9 mouse cellular contexts compared by ENCODE assay signal in the genomic region with DNA sequence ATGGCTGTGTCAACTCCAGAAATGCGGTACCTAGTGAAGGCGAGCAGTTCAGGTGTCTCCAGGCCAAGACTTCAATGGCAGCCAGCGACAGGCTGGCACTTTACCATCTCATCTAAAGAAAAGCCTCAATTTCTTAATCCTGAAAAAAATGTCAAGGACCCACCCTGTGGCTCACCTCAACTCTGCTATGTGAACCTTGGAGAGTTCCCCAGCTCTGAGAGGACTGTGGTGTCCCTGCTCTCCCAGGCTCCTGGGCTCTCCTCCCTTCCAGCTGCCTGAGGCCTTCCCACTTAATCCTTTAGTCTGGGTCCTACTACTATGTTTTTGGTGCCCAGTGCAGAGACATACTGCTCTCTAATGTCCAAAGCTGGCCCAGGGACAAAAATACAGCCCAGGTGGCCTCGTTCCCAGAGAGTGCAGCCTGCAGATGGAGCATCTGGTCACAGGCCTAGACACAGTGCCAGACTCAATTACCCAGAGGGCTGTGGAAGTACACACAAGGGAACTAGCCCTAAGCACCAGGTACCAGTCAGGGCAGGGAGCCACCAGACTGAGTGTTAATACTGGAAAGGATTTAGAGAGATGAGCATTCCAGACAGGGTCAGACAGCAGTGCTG.
DNase-seq lines count a peak whose midpoint lies in the region; ATAC-seq and TF ChIP-seq lines count a peak whose summit lies in the region.
"Had no signal": no experiment of that assay in that cellular context is flagged by ENCODE, and none has a peak within 500 bp of the region (broad histone marks: within the 10 kb centered on the region; RNA-seq: fewer than 3 reads in every experiment).

No protein-coding gene starts in this region.

- no peak overlapping the region for H3K4me3 ChIP-seq in cerebellum, adult 2 months (replicated peaks; ENCODE audit: insufficient read depth, low read depth, low read length)
- no peak overlapping the region for H3K4me3 ChIP-seq in midbrain, embryonic 12.5 days
- no peak overlapping the region for H3K4me3 ChIP-seq in liver, embryonic 12.5 days
- no peak overlapping the region for H3K4me3 ChIP-seq in liver, embryonic 11.5 days (ENCODE audit: low read depth, low read length)

- WGBS in cerebellum, adult 2 months: 63% methylated on average over 4 of the region's 4 CpGs
- 81% methylated on average over 4 of the region's 4 CpGs for WGBS in midbrain, embryonic 12.5 days
- 80% methylated on average over 4 of the region's 4 CpGs for WGBS in liver, embryonic 12.5 days (ENCODE audit: insufficient replicate concordance)
- WGBS in liver, embryonic 11.5 days: 82% methylated on average over 4 of the region's 4 CpGs

- H3K9ac ChIP-seq in midbrain, embryonic 12.5 days (replicated peaks): no peak overlapping the region
- no peak overlapping the region for H3K9ac ChIP-seq in liver, embryonic 12.5 days
- no peak overlapping the region for H3K9ac ChIP-seq in liver, embryonic 11.5 days (ENCODE audit: low read depth, low read length)

- no peak for DNase-seq in frontal cortex, postnatal 10 days (ENCODE audit: low spot score in 2 of 2)
- DNase-seq in cerebellum, adult 2 months: peak; percentile 78 to 87
- DNase-seq in gastrocnemius, postnatal 10 days: peak; percentile 69
- DNase-seq in liver, embryonic 11.5 days (ENCODE audit: low spot score): no peak

- H3K9me3 ChIP-seq in midbrain, embryonic 12.5 days: no peaks in the 10 kb centered on the region
- no peaks in the 10 kb centered on the region for H3K9me3 ChIP-seq in liver, embryonic 12.5 days (replicated peaks)
- H3K9me3 ChIP-seq in liver, embryonic 11.5 days (ENCODE audit: control insufficient read depth, low read length): no peaks in the 10 kb centered on the region

- no peak overlapping the region for H3K27ac ChIP-seq in cerebellum, adult 2 months (ENCODE audit: insufficient read depth, low read length)
- peak overlapping the region; percentile 80 for H3K27ac ChIP-seq in midbrain, embryonic 12.5 days (replicated peaks)
- no peak overlapping the region for H3K27ac ChIP-seq in liver, embryonic 12.5 days
- H3K27ac ChIP-seq in liver, embryonic 11.5 days (ENCODE audit: low read depth, low read length): no peak overlapping the region
- H3K27ac ChIP-seq: macrophage had no signal

- H3K36me3 ChIP-seq in midbrain, embryonic 12.5 days: no peaks in the 10 kb centered on the region
- no peaks in the 10 kb centered on the region for H3K36me3 ChIP-seq in liver, embryonic 12.5 days
- H3K36me3 ChIP-seq in liver, embryonic 11.5 days (ENCODE audit: control insufficient read depth, insufficient read depth, low read length): no peaks in the 10 kb centered on the region

- H3K27me3 ChIP-seq in cerebellum, adult 2 months (ENCODE audit: control insufficient read depth, insufficient read depth, low read length): no peaks in the 10 kb centered on the region
- peaks cover 53% of the 10 kb centered on the region for H3K27me3 ChIP-seq in midbrain, embryonic 12.5 days
- no peaks in the 10 kb centered on the region for H3K27me3 ChIP-seq in liver, embryonic 12.5 days (replicated peaks)
- no peaks in the 10 kb centered on the region for H3K27me3 ChIP-seq in liver, embryonic 11.5 days (replicated peaks; ENCODE audit: control insufficient read depth, insufficient read depth, low read length)

- H3K4me1 ChIP-seq in cerebellum, adult 2 months (ENCODE audit: control insufficient read depth, insufficient read depth, low read length): peaks cover 58% of the 10 kb centered on the region
- peaks cover 70% of the 10 kb centered on the region for H3K4me1 ChIP-seq in midbrain, embryonic 12.5 days
- peaks cover 4% of the 10 kb centered on the region; the same call in 1 of the 2 replicates for H3K4me1 ChIP-seq in liver, embryonic 12.5 days
- peaks cover 5% of the 10 kb centered on the region for H3K4me1 ChIP-seq in liver, embryonic 11.5 days (replicated peaks; ENCODE audit: control insufficient read depth, insufficient read depth, low read length)

- ATAC-seq in frontal cortex, adult (ENCODE audit: low TSS enrichment): 0 out of 2 replicates have a peak, but pooled peaks have one; percentile 18
- no peak for ATAC-seq in midbrain, embryonic 12.5 days (ENCODE audit: low FRiP score, low read depth)
- ATAC-seq in liver, embryonic 12.5 days: no peak
- ATAC-seq in erythroid progenitor cell, adult 5-6 weeks (replicated peaks; ENCODE audit: low FRiP score, poor library complexity, severe bottlenecking): no peak
- no peak for ATAC-seq in liver, embryonic 11.5 days (replicated peaks; ENCODE audit: low FRiP score)

- TF ChIP-seq POLR2A in cerebellum, adult 2 months (IDR thresholded peaks at IDR 0.05; ENCODE audit: borderline replicate concordance, insufficient read depth, low read length): no peak

- no peak for TF ChIP-seq CTCF in cerebellum, adult 2 months (IDR thresholded peaks at IDR 0.05; ENCODE audit: borderline replicate concordance, insufficient read depth, low read depth, low read length)

- no peak overlapping the region for H3K4me2 ChIP-seq in midbrain, embryonic 12.5 days (replicated peaks)
- H3K4me2 ChIP-seq in liver, embryonic 12.5 days: no peak overlapping the region
- no peak overlapping the region for H3K4me2 ChIP-seq in liver, embryonic 11.5 days

Comparison
In these comparisons a context has a peak if more than half of its experiments do, and no peak if none do; other contexts are left out.
1. DNase-seq: peak in cerebellum, adult 2 months (2 of 2) and gastrocnemius, postnatal 10 days (single experiment); none in frontal cortex, postnatal 10 days (0 of 2) and liver, embryonic 11.5 days (single experiment).